16 mouse cellular contexts compared by ENCODE assay signal in the genomic region with DNA sequence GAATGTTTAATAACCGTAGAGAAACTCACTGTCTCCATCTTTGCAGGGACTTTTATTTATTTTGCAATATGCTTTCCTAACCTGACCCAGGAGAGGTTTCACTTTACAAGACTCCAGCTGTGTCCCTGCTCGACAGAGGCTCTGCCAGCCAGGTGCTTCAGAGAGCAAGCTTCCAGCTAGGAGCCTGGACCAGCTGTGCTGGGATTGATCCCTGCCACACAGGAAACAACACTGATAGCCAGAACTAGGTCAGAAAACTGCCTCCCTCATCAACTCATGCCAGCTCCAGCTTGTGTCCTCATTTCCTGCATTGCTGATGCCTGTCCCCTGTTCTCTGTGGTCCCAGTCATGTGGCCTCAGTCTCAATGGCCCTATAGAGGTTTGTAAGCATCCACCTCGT.
A peak's percentile ranks its signal among the peaks of the same experiment; 100 is the strongest.
DNase-seq lines count a peak whose midpoint lies in the region; ATAC-seq and TF ChIP-seq lines count a peak whose summit lies in the region.
"Had no signal": no experiment of that assay in that cellular context is flagged by ENCODE, and none has a peak within 500 bp of the region (broad histone marks: within the 10 kb centered on the region; RNA-seq: fewer than 3 reads in every experiment).

No protein-coding gene starts in this region.

- H3K4me1 ChIP-seq in embryonic facial prominence, embryonic 11.5 days (ENCODE audit: control insufficient read depth, insufficient read depth, low read length) = no peaks in the 10 kb centered on the region
- peaks cover 21% of the 10 kb centered on the region for H3K4me1 ChIP-seq in embryonic facial prominence, embryonic 10.5 days
- no peaks in the 10 kb centered on the region for H3K4me1 ChIP-seq in midbrain, postnatal 0 days (ENCODE audit: insufficient read depth, low read length)
- H3K4me1 ChIP-seq in midbrain, embryonic 13.5 days (replicated peaks) = no peaks in the 10 kb centered on the region
- H3K4me1 ChIP-seq in neural tube, embryonic 15.5 days = peaks cover 9% of the 10 kb centered on the region; the same call in 1 of the 2 replicates
- H3K4me1 ChIP-seq: liver, embryonic 15.5 days had no signal

- no peak for TF ChIP-seq CTCF in midbrain, postnatal 0 days (IDR thresholded peaks at IDR 0.05)

- H3K36me3 ChIP-seq in embryonic facial prominence, embryonic 11.5 days (replicated peaks; ENCODE audit: control insufficient read depth, insufficient read depth, low read depth, low read length) = no peaks in the 10 kb centered on the region
- no peaks in the 10 kb centered on the region for H3K36me3 ChIP-seq in embryonic facial prominence, embryonic 10.5 days (replicated peaks)
- H3K36me3 ChIP-seq in midbrain, postnatal 0 days (ENCODE audit: insufficient read depth, low read length) = no peaks in the 10 kb centered on the region
- no peaks in the 10 kb centered on the region for H3K36me3 ChIP-seq in midbrain, embryonic 13.5 days
- no peaks in the 10 kb centered on the region for H3K36me3 ChIP-seq in neural tube, embryonic 15.5 days
- H3K36me3 ChIP-seq: liver, embryonic 15.5 days had no signal

- WGBS in embryonic facial prominence, embryonic 11.5 days = 32% methylated on average over 3 of the region's 3 CpGs
- 43% methylated on average over 3 of the region's 3 CpGs for WGBS in embryonic facial prominence, embryonic 10.5 days
- 51% methylated on average over 3 of the region's 3 CpGs for WGBS in midbrain, postnatal 0 days
- WGBS in midbrain, embryonic 13.5 days = 69% methylated on average over 3 of the region's 3 CpGs
- 36% methylated on average over 3 of the region's 3 CpGs for WGBS in neural tube, embryonic 15.5 days

- DNase-seq in embryonic facial prominence, embryonic 11.5 days (ENCODE audit: low spot score) = peak; percentile 30
- no peak for DNase-seq in embryonic facial prominence, embryonic 10.5 days (ENCODE audit: low spot score)
- DNase-seq in midbrain, postnatal 0 days (ENCODE audit: low spot score) = peak; percentile 31
- DNase-seq in cerebellum, postnatal 14 days = peak; percentile 10 to 18
- DNase-seq in spleen, postnatal 14 days (ENCODE audit: low spot score in 2 of 2) = no peak
- DNase-seq in left cerebral cortex, adult 9 months (ENCODE audit: low spot score in 2 of 2) = no peak
- DNase-seq: B cell, adult 2 months; kidney, postnatal 10 days; lung, postnatal 10 days; spleen, adult 18-20 months had no signal

- no peak overlapping the region for H3K4me3 ChIP-seq in embryonic facial prominence, embryonic 11.5 days (ENCODE audit: low read depth, low read length)
- no peak overlapping the region for H3K4me3 ChIP-seq in embryonic facial prominence, embryonic 10.5 days
- H3K4me3 ChIP-seq in midbrain, postnatal 0 days (ENCODE audit: low read depth, low read length) = no peak overlapping the region
- H3K4me3 ChIP-seq in midbrain, embryonic 13.5 days (replicated peaks) = no peak overlapping the region
- no peak overlapping the region for H3K4me3 ChIP-seq in neural tube, embryonic 15.5 days (replicated peaks)
- H3K4me3 ChIP-seq: liver, embryonic 15.5 days; myocyte had no signal

- H3K9ac ChIP-seq in embryonic facial prominence, embryonic 11.5 days (replicated peaks; ENCODE audit: low read length) = no peak overlapping the region
- no peak overlapping the region for H3K9ac ChIP-seq in midbrain, postnatal 0 days (replicated peaks; ENCODE audit: low read length, poor library complexity, severe bottlenecking)
- no peak overlapping the region for H3K9ac ChIP-seq in midbrain, embryonic 13.5 days (replicated peaks)
- no peak overlapping the region for H3K9ac ChIP-seq in neural tube, embryonic 15.5 days (replicated peaks)
- H3K9ac ChIP-seq: liver, embryonic 15.5 days had no signal

- no peak overlapping the region for H3K27ac ChIP-seq in embryonic facial prominence, embryonic 11.5 days (replicated peaks; ENCODE audit: low read depth, low read length)
- no peak overlapping the region for H3K27ac ChIP-seq in embryonic facial prominence, embryonic 10.5 days (replicated peaks)
- no peak overlapping the region for H3K27ac ChIP-seq in midbrain, postnatal 0 days (ENCODE audit: low read depth, low read length)
- H3K27ac ChIP-seq in midbrain, embryonic 13.5 days = no peak overlapping the region
- 0 out of 2 replicates have a peak overlapping the region, but pooled peaks have one; percentile 2 for H3K27ac ChIP-seq in neural tube, embryonic 15.5 days (replicated peaks)
- H3K27ac ChIP-seq: liver, embryonic 15.5 days had no signal

- H3K4me2 ChIP-seq in embryonic facial prominence, embryonic 11.5 days (ENCODE audit: low read depth, low read length) = no peak overlapping the region
- no peak overlapping the region for H3K4me2 ChIP-seq in midbrain, postnatal 0 days (ENCODE audit: low read depth, low read length, poor library complexity, severe bottlenecking)
- H3K4me2 ChIP-seq in midbrain, embryonic 13.5 days (replicated peaks) = no peak overlapping the region
- H3K4me2 ChIP-seq in neural tube, embryonic 15.5 days = no peak overlapping the region
- H3K4me2 ChIP-seq: liver, embryonic 15.5 days had no signal

- H3K9me3 ChIP-seq in embryonic facial prominence, embryonic 11.5 days (replicated peaks; ENCODE audit: control insufficient read depth, low read length) = no peaks in the 10 kb centered on the region
- no peaks in the 10 kb centered on the region for H3K9me3 ChIP-seq in embryonic facial prominence, embryonic 10.5 days
- no peaks in the 10 kb centered on the region for H3K9me3 ChIP-seq in midbrain, postnatal 0 days (ENCODE audit: low read length)
- H3K9me3 ChIP-seq in midbrain, embryonic 13.5 days = no peaks in the 10 kb centered on the region
- no peaks in the 10 kb centered on the region for H3K9me3 ChIP-seq in neural tube, embryonic 15.5 days (replicated peaks)
- H3K9me3 ChIP-seq: liver, embryonic 15.5 days had no signal

- H3K27me3 ChIP-seq in embryonic facial prominence, embryonic 11.5 days (ENCODE audit: control insufficient read depth, insufficient read depth, low read length) = no peaks in the 10 kb centered on the region
- no peaks in the 10 kb centered on the region for H3K27me3 ChIP-seq in embryonic facial prominence, embryonic 10.5 days (replicated peaks; ENCODE audit: low read depth, poor library complexity, severe bottlenecking)
- H3K27me3 ChIP-seq in midbrain, postnatal 0 days (ENCODE audit: insufficient read depth, low read length) = no peaks in the 10 kb centered on the region
- no peaks in the 10 kb centered on the region for H3K27me3 ChIP-seq in midbrain, embryonic 13.5 days
- H3K27me3 ChIP-seq in neural tube, embryonic 15.5 days (replicated peaks) = no peaks in the 10 kb centered on the region
- H3K27me3 ChIP-seq: liver, embryonic 15.5 days had no signal

- ATAC-seq in embryonic facial prominence, embryonic 11.5 days (replicated peaks; ENCODE audit: insufficient number of reproducible peaks, low FRiP score, low TSS enrichment, low read depth) = no peak
- ATAC-seq in midbrain, postnatal 0 days (ENCODE audit: low FRiP score) = peak; percentile 16; the same call in 1 of the 2 replicates
- ATAC-seq in midbrain, embryonic 13.5 days = no peak
- ATAC-seq in neural tube, embryonic 15.5 days (ENCODE audit: low FRiP score) = peak; percentile 89
- ATAC-seq: forebrain, embryonic 16.5 days; intestine, embryonic 16.5 days had no signal

Comparison
In these comparisons a context has a peak if more than half of its experiments do, and no peak if none do; other contexts are left out.
1. ATAC-seq: peak in midbrain, postnatal 0 days (single experiment) and neural tube, embryonic 15.5 days (single experiment); none in embryonic facial prominence, embryonic 11.5 days (single experiment) and midbrain, embryonic 13.5 days (single experiment).
2. DNase-seq: peak in embryonic facial prominence, embryonic 11.5 days (single experiment), midbrain, postnatal 0 days (single experiment) and cerebellum, postnatal 14 days (2 of 2); none in embryonic facial prominence, embryonic 10.5 days (single experiment), spleen, postnatal 14 days (0 of 2) and left cerebral cortex, adult 9 months (0 of 2).